ENCODE assay signal across 24 mouse cellular contexts in genomic region chr4:82516211-82516795, GRCm38 (mm10).
A peak's percentile ranks its signal among the peaks of the same experiment; 100 is the strongest.
DNase-seq lines count a peak whose midpoint lies in the region; ATAC-seq and TF ChIP-seq lines count a peak whose summit lies in the region.
"Had no signal": no experiment of that assay in that cellular context is flagged by ENCODE, and none has a peak within 500 bp of the region (broad histone marks: within the 10 kb centered on the region; RNA-seq: fewer than 3 reads in every experiment).

No protein-coding gene starts in this region.

- TF ChIP-seq CTCF in left cerebral cortex, adult 2 months (IDR thresholded peaks at IDR 0.05): no peak

- WGBS in forebrain, embryonic 16.5 days: 67% methylated on average over 6 of the region's 6 CpGs
- 88% methylated on average over 6 of the region's 6 CpGs for WGBS in forebrain, embryonic 10.5 days

- no peak overlapping the region for H3K4me3 ChIP-seq in forebrain, embryonic 16.5 days (replicated peaks; ENCODE audit: low read length)
- no peak overlapping the region for H3K4me3 ChIP-seq in forebrain, embryonic 10.5 days
- no peak overlapping the region for H3K4me3 ChIP-seq in left cerebral cortex, adult 2 months
- H3K4me3 ChIP-seq: heart, embryonic 13.5 days; megakaryocyte, embryonic 14.5 days had no signal

- H3K4me1 ChIP-seq in forebrain, embryonic 16.5 days (replicated peaks; ENCODE audit: control insufficient read depth, insufficient read depth, low read length): peaks cover 7% of the 10 kb centered on the region
- peaks cover 35% of the 10 kb centered on the region for H3K4me1 ChIP-seq in forebrain, embryonic 10.5 days

- H3K9ac ChIP-seq in forebrain, embryonic 16.5 days (replicated peaks; ENCODE audit: low read depth, low read length): peak overlapping the region; percentile 23; the same call in 1 of the 2 replicates
- H3K9ac ChIP-seq: heart, embryonic 13.5 days had no signal

- intact Hi-C loops in left cerebral cortex, adult 2 months (cut with DNase I): loop anchor here (2.0 kb wide), 1 partner anchor 20 kb away; no protein-coding TSS in a partner anchor
- intact Hi-C loops in left cerebral cortex, postnatal 36 days (cut with DNase I): no loop called here

- H3K36me3 ChIP-seq in forebrain, embryonic 16.5 days (ENCODE audit: control insufficient read depth, insufficient read depth): no peaks in the 10 kb centered on the region
- H3K36me3 ChIP-seq in forebrain, embryonic 10.5 days (replicated peaks): no peaks in the 10 kb centered on the region
- H3K36me3 ChIP-seq: G1E had no signal

- no peak for ATAC-seq in forebrain, embryonic 16.5 days
- ATAC-seq: activated CD4-positive, CD25-positive, alpha-beta regulatory T cell, adult 4 months; CD4-positive, CD25-positive, alpha-beta regulatory T cell, adult 4 months had no signal

- H3K27me3 ChIP-seq in forebrain, embryonic 16.5 days (replicated peaks; ENCODE audit: control insufficient read depth, insufficient read depth, low read length): no peaks in the 10 kb centered on the region
- H3K27me3 ChIP-seq in forebrain, embryonic 10.5 days (ENCODE audit: poor library complexity, severe bottlenecking): no peaks in the 10 kb centered on the region
- H3K27me3 ChIP-seq: heart, embryonic 13.5 days had no signal

- no peak for DNase-seq in forebrain, embryonic 10.5 days (ENCODE audit: extremely low spot score, low spot score)
- DNase-seq in left cerebral cortex, adult 2 months (ENCODE audit: extremely low spot score in 1 of 2, low spot score in 2 of 2): no peak
- no peak for DNase-seq in left cerebral cortex, postnatal 36 days (ENCODE audit: low spot score in 2 of 2)
- peak; percentile 68 for DNase-seq in cerebellum, adult 9-10 months
- no peak for DNase-seq in adrenal gland, postnatal 14 days
- no peak for DNase-seq in spleen, postnatal 10 days (ENCODE audit: low spot score in 2 of 2)
- DNase-seq: adrenal gland, postnatal 36 days; gastrocnemius, postnatal 10 days; heart, adult 18-20 months; heart, postnatal 36 days; kidney, adult 2 months; kidney, postnatal 10 days; left cerebral cortex, postnatal 4 days; lung, adult 2 months; midbrain, embryonic 14.5 days; right cerebral cortex, postnatal 25 days; thymus, adult 2 months had no signal

- peak overlapping the region; percentile 1; the same call in 1 of the 2 replicates for H3K27ac ChIP-seq in forebrain, embryonic 16.5 days (ENCODE audit: low read length)
- H3K27ac ChIP-seq in forebrain, embryonic 10.5 days: no peak overlapping the region
- peak overlapping the region; percentile 13; the same call in 1 of the 2 replicates for H3K27ac ChIP-seq in left cerebral cortex, adult 2 months

- peak overlapping the region; percentile 19 for H3K4me2 ChIP-seq in forebrain, embryonic 16.5 days (ENCODE audit: low read length)
- H3K4me2 ChIP-seq: liver, embryonic 11.5 days had no signal

- no peaks in the 10 kb centered on the region for H3K9me3 ChIP-seq in forebrain, embryonic 16.5 days (ENCODE audit: control insufficient read depth, low read length)
- no peaks in the 10 kb centered on the region for H3K9me3 ChIP-seq in forebrain, embryonic 10.5 days
- H3K9me3 ChIP-seq: heart, embryonic 13.5 days had no signal
